Mouse (Mus musculus): ENCODE measurements around the gene Mad2l2. TPM values are rescaled to one million over a fixed set of nuclear protein-coding genes. Genes with fewer than 3 reads are reported as not detected.
"Not testable (repeated sequence)": the region's sequence is repeated elsewhere in the genome, so short reads cannot be mapped to it uniquely, and the experiment has no call there.

The Mad2l2 gene
- polyA plus RNA-seq, 1 experiment from 2014 or later = 106 TPM

DNA sequence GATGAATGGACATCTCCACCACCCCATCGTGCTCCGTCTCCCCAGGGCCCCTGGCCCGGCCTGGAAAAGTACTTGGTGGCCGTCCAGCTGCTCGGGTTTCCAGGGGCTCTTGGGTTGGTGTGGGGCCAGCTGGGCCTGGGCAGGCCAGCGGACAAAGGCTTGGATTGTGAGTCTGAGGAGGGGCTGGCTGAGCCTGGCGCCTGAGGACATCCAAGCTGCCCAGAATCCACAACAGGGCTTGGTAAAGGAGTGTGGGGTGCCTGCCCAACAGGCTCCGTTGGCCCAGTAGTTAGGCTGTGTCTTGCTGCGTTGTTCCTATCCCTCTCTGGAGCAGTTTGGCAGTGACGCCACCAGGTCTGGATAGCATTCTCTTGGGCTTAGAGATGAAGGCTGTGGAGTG, 36.2 kb downstream of the Mad2l2 start:
- no peak overlapping the region for H3K27ac ChIP-seq
- no peaks in the 10 kb centered on the region for H3K36me3 ChIP-seq
- H3K9ac ChIP-seq (replicated peaks) = no peak overlapping the region
- H3K4me1 ChIP-seq (replicated peaks) = peaks cover 40% of the 10 kb centered on the region
- peak; percentile 48 for ATAC-seq
- 3% methylated on average over 10 of the region's 10 CpGs for WGBS
- H3K4me2 ChIP-seq (replicated peaks) = peak overlapping the region; percentile 38
- H3K27me3 ChIP-seq = peaks cover 79% of the 10 kb centered on the region
- H3K4me3 ChIP-seq (replicated peaks) = peak overlapping the region; percentile 11; the same call in 1 of the 2 replicates
- no peaks in the 10 kb centered on the region for H3K9me3 ChIP-seq

DNA sequence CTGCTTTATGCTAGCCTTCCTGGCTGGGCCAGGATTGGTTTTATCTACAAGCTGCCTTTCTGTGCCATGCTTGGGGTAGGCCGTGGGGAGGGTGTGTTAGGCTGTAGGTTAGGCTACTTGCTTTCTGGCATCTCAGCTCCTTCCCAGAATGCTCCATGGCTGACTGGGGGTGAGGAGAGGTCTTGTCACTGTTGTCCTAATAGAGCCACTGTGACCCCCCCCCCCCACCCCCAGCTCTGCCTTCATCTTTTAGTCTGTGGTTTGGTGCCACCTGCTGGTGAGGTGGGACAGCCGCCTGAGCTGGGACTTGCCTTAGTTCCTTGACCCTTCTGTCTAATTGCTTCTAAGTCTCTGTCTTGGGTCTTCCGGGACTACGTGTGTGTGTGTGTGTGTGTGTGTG, 36.8 kb downstream of the Mad2l2 start:
- Histone ChIP-seq H3K9me3 (no peaks in the 10 kb centered on the region), H3K4me3 (replicated peaks) (peak overlapping the region; percentile 11; the same call in 1 of the 2 replicates), H3K27ac (no peak overlapping the region), H3K9ac (replicated peaks) (no peak overlapping the region), H3K4me2 (replicated peaks) (peak overlapping the region; percentile 38), H3K4me1 (replicated peaks) (peaks cover 41% of the 10 kb centered on the region), H3K27me3 (peaks cover 78% of the 10 kb centered on the region), H3K36me3 (no peaks in the 10 kb centered on the region)
- 19% methylated on average over 4 of the region's 4 CpGs for WGBS
- ATAC-seq = no peak

DNA sequence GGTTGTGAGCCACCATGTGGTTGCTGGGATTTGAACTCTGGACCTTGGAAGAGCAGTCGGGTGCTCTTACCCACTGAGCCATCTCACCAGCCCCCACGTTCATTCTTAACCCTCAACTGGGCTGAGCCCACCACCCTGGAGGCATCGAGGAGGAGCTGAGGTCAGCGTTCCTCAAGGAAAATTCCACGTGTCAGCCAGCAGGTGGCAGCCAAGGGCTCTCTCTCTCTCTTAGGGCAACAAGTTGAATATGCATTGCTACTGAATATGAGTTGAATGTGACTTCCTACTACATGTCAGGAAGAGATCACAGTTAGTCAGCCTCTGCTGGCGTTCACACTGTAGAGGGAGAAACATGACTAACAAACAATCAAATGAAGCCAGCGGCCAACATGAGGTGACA, 38.1 kb downstream of the Mad2l2 start:
- H3K4me3 ChIP-seq (replicated peaks) = no peak overlapping the region
- H3K27me3 ChIP-seq = peaks cover 77% of the 10 kb centered on the region
- no peak overlapping the region for H3K4me2 ChIP-seq (replicated peaks)
- 21% methylated on average over 7 of the region's 7 CpGs for WGBS
- peaks cover 48% of the 10 kb centered on the region for H3K4me1 ChIP-seq (replicated peaks)
- no peaks in the 10 kb centered on the region for H3K36me3 ChIP-seq
- H3K9ac ChIP-seq (replicated peaks) = no peak overlapping the region
- no peaks in the 10 kb centered on the region for H3K9me3 ChIP-seq
- no peak for ATAC-seq
- H3K27ac ChIP-seq = no peak overlapping the region

DNA sequence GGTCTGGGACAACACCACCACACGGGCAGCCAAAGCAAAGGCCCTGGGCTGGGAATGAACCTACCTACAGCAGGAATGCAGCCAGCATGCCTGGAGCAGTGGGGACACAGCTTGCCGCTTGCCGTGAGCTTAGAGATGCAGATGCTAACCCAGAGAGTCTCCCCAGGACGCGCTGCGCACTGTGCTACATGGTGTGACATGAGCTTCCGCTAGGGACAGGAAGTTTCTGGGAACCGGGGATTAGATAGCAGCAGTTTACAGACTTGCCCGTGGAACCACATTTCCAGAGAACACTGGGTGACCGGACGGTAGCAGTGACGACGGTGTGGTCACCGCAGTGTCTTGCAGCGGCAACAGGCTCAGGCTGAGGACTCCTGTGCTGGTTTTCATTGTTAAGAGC, 39.4 kb downstream of the Mad2l2 start:
- H3K9me3 ChIP-seq = no peaks in the 10 kb centered on the region
- H3K36me3 ChIP-seq = no peaks in the 10 kb centered on the region
- H3K4me3 ChIP-seq (replicated peaks) = no peak overlapping the region
- peaks cover 52% of the 10 kb centered on the region for H3K4me1 ChIP-seq (replicated peaks)
- no peak overlapping the region for H3K9ac ChIP-seq (replicated peaks)
- WGBS = 24% methylated on average over 15 of the region's 15 CpGs
- no peak overlapping the region for H3K27ac ChIP-seq
- H3K27me3 ChIP-seq = peaks cover 68% of the 10 kb centered on the region
- no peak overlapping the region for H3K4me2 ChIP-seq (replicated peaks)
- ATAC-seq = no peak

DNA sequence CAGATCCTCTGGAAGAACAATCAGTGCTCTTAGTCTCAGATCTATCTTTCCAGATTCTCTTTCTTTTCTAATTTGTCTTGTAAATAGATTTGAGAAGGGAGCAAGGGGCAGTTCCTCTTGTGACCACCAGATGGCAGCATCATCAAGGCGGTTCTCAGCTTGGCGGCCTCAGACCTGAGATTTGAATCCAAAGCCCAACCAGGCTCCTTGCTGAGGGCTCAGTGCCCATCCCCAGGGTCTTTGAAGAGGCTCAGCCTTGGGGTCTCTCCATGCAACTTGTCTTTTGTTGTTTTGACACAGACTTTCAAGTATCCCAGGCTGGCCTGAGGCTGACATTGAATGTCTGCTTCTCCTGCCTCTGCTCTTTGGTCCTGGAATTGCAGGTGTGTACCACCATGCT, 40.7 kb downstream of the Mad2l2 start:
- Histone ChIP-seq H3K9ac (replicated peaks) (no peak overlapping the region), H3K4me3 (replicated peaks) (no peak overlapping the region), H3K27ac (no peak overlapping the region), H3K27me3 (peaks cover 68% of the 10 kb centered on the region), H3K4me2 (replicated peaks) (no peak overlapping the region), H3K9me3 (no peaks in the 10 kb centered on the region), H3K4me1 (replicated peaks) (peaks cover 54% of the 10 kb centered on the region), H3K36me3 (no peaks in the 10 kb centered on the region)
- WGBS = 0% methylated on average over 2 of the region's 2 CpGs
- no peak for ATAC-seq

DNA sequence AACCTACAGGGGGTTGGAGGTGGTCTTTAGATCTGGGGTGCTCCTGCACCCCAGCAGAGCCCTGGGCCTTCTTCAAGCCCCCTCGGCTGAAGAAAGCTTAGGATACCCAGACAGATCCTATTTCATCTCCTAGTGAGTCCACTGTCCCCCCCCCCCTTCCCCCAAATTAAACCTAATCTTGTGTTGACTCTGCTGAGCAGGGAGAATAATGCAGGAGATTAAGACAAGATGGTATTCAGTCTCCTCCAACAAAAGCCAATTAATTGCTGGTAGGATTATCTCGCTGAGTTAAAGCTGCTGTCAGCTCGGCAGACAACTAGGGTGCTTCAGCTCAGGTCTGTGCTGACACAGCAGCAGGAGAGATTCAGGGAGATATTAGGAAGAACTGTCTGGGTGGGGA, 41.1 kb downstream of the Mad2l2 start:
- Histone ChIP-seq H3K27ac (no peak overlapping the region), H3K4me3 (replicated peaks) (no peak overlapping the region), H3K9ac (replicated peaks) (no peak overlapping the region), H3K27me3 (peaks cover 68% of the 10 kb centered on the region), H3K4me2 (replicated peaks) (no peak overlapping the region), H3K36me3 (no peaks in the 10 kb centered on the region), H3K9me3 (no peaks in the 10 kb centered on the region), H3K4me1 (replicated peaks) (peaks cover 54% of the 10 kb centered on the region)
- no peak for ATAC-seq
- WGBS = 3% methylated on average over 3 of the region's 3 CpGs

DNA sequence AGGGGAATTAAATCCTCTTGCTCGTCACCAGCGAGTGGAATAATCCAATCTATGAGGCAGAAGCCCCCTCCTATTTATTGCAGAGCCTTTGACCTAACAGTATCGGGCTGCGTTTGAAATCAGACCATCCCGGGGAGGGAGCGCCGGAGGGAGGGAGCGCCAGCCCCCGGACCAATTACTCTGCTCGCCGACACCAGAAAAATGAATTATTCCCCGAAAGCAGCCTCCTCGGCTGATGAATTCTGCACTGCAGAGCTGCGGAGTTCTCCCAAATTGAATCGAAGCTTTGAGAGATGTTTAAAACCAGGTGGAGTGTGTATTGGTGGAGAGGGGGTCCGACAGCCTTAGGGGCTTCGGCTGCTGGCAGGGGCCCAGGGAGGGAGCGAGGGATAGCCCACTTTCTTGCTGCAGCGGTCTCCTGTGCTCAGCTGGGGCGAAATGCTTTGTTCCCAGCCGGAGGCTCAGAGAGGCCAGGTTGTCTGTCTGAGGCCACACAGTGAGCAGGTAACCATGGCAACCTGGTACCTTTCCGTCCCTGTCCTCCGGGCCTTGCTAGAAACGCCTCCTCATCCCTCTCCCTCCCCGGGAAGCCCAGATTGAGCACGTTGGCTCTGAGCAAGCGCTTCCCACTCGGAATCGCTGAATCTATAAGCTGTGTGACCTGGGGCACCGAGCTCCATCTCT, 43.8 kb downstream of the Mad2l2 start:
- Histone ChIP-seq H3K9ac (replicated peaks) (peak overlapping the region; percentile 39; the same call in 1 of the 2 replicates), H3K36me3 (no peaks in the 10 kb centered on the region), H3K9me3 (no peaks in the 10 kb centered on the region), H3K27ac (peak overlapping the region; percentile 88), H3K4me1 (replicated peaks) (peaks cover 56% of the 10 kb centered on the region), H3K4me3 (replicated peaks) (peak overlapping the region; percentile 18), H3K27me3 (peaks cover 73% of the 10 kb centered on the region), H3K4me2 (replicated peaks) (peak overlapping the region; percentile 43)
- ATAC-seq = peak; percentile 73
- WGBS = under 1% methylated on average over 29 of the region's 30 CpGs

DNA sequence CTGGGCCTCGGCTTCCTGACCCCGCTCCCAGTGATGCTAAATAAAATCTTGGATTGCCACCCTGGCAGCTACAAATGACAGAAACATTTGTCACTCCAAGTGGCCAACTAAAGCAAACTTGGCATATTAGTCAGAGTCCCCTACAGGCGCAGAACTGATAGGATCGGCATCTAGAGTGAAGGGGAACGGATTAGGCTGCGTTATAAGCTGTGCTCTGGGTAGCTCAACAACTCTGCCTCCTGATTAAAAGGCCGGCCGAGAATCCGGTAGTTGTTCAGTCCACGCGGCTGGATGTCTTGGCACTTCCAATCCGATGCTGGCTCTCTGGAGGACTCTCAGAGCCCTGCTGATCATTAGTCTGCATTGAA, 44.3 kb downstream of the Mad2l2 start:
- peaks cover 76% of the 10 kb centered on the region for H3K27me3 ChIP-seq
- no peak overlapping the region for H3K9ac ChIP-seq (replicated peaks)
- no peaks in the 10 kb centered on the region for H3K9me3 ChIP-seq
- peak overlapping the region; percentile 43 for H3K4me2 ChIP-seq (replicated peaks)
- peak overlapping the region; percentile 18 for H3K4me3 ChIP-seq (replicated peaks)
- ATAC-seq = peak; percentile 8; the same call in 1 of the 2 replicates
- 1% methylated on average over 12 of the region's 12 CpGs for WGBS
- H3K27ac ChIP-seq = peak overlapping the region; percentile 88
- no peaks in the 10 kb centered on the region for H3K36me3 ChIP-seq
- peaks cover 55% of the 10 kb centered on the region for H3K4me1 ChIP-seq (replicated peaks)

DNA sequence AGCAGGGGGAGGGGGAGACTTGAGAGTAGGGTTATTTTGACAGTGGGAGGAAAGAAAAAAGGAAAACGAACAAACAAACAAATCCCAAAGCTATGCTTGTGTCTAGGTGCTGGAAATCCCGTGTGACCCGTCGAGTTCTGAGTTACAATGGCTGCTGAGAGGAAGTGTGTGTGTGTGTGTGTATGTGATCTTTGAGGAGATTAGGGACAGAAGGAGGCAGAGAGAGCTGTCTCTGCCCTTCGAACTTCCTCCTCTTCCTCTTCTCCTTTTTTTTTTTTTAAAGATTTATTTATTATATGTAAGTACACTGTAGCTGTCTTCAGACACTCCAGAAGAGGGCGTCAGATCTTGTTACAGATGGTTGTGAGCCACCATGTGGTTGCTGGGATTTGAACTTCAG, 46.4 kb downstream of the Mad2l2 start:
- Histone ChIP-seq H3K4me1 (replicated peaks) (peaks cover 46% of the 10 kb centered on the region), H3K27me3 (peaks cover 76% of the 10 kb centered on the region)
- H3K36me3 ChIP-seq; H3K9ac ChIP-seq (replicated peaks); ATAC-seq; H3K4me2 ChIP-seq (replicated peaks); H3K9me3 ChIP-seq; H3K4me3 ChIP-seq (replicated peaks); H3K27ac ChIP-seq: not testable (repeated sequence)
- 85% methylated on average over 5 of the region's 6 CpGs for whole genome bisulfite sequencing

DNA sequence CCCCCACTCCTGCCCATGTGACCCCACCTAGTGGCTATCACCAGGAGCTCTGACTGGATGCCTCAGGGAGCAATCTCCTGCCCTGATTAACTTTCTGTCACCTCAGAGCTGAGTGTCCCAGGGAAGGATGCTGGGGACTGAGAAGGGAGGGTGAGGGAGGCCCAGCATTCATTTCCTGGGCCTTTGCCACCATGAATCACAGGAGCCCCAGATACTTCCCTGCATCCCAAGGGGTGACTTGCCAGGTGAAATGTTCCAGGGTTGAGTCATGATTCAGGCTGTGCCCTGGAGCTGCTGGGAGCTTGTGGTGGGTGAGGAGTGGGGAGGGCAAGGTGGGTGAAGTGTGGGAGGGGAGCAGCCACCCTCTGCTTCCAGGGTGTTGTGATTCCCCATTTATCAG, 47.5 kb downstream of the Mad2l2 start:
- ATAC-seq = no peak
- Histone ChIP-seq H3K27ac (no peak overlapping the region), H3K36me3 (no peaks in the 10 kb centered on the region), H3K27me3 (peaks cover 70% of the 10 kb centered on the region), H3K4me2 (replicated peaks) (no peak overlapping the region), H3K9me3 (no peaks in the 10 kb centered on the region), H3K4me1 (replicated peaks) (peaks cover 48% of the 10 kb centered on the region), H3K4me3 (replicated peaks) (no peak overlapping the region), H3K9ac (replicated peaks) (no peak overlapping the region)

DNA sequence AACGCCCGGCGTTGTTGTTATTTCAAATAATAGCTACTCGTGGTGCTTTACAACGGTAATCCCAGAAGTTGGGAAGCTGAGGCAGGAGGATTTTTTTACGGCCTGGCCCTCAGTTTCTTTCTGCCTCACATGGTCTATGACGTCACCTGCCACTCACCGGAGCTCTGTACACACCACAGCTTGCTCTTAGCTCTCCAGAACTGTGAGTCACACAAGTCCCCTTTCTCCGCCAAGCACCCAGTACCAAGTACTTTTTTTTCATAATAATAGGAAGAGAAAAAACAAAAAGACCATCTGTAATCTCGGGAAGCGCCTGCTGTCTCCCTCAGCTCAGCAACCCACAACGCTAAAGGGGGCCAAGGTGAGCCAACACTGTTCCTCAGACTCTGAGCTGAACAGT, 51.3 kb downstream of the Mad2l2 start:
- 88% methylated on average over 12 of the region's 12 CpGs for WGBS
- H3K4me2 ChIP-seq (replicated peaks) = no peak overlapping the region
- H3K9me3 ChIP-seq = no peaks in the 10 kb centered on the region
- H3K9ac ChIP-seq (replicated peaks) = no peak overlapping the region
- H3K36me3 ChIP-seq = no peaks in the 10 kb centered on the region
- H3K4me1 ChIP-seq (replicated peaks) = peaks cover 20% of the 10 kb centered on the region
- no peak overlapping the region for H3K27ac ChIP-seq
- no peak for ATAC-seq
- H3K4me3 ChIP-seq (replicated peaks) = no peak overlapping the region
- peaks cover 51% of the 10 kb centered on the region for H3K27me3 ChIP-seq

DNA sequence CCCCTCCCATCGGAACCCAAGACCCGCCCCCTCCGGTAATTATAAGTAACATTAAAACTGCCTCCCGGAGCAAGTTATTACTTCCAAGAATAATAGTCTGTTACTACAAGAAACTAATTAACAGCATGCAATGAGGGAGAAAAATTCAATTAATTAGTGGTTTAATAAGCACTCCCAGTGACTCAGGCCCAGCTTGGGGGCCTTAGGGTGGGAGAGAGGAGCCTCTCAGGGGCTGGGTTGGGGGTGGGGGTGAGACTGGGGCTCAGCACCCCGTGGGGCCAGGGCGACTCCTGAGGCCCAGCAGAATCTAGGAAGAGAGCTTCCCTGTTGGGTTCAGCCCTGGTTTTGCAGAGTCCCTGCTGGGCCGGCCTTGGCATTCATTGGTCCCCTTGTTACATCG, 52.2 kb downstream of the Mad2l2 start:
- no peak for ATAC-seq
- peaks cover 45% of the 10 kb centered on the region for H3K27me3 ChIP-seq
- H3K9me3 ChIP-seq = no peaks in the 10 kb centered on the region
- peaks cover 18% of the 10 kb centered on the region for H3K4me1 ChIP-seq (replicated peaks)
- H3K9ac ChIP-seq (replicated peaks) = no peak overlapping the region
- H3K27ac ChIP-seq = no peak overlapping the region
- H3K4me2 ChIP-seq (replicated peaks) = no peak overlapping the region
- WGBS = 31% methylated on average over 8 of the region's 8 CpGs
- no peaks in the 10 kb centered on the region for H3K36me3 ChIP-seq
- no peak overlapping the region for H3K4me3 ChIP-seq (replicated peaks)

DNA sequence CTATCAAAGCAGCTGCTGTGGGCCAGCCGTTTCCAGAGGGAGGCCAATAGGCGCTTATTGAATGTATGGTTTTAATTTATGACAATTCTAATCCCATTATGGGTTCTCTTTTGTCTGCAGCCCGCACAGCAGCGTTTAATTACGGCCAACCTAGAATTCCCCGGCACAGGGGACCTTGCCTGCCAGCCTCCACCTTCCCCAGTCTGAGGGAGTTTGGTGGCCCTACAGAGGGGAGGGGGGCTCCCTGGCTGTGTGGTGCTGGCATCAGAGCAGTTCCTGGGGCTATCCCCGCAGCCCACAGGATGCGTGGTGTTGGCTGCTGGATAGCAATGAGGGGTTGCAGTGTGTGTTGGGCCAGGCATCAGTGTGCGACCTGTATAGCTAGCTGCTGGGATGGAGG, 54.4 kb downstream of the Mad2l2 start:
- peak; percentile 73 for ATAC-seq
- no peaks in the 10 kb centered on the region for H3K36me3 ChIP-seq
- peaks cover 30% of the 10 kb centered on the region for H3K27me3 ChIP-seq
- no peak overlapping the region for H3K9ac ChIP-seq (replicated peaks)
- H3K4me2 ChIP-seq (replicated peaks) = no peak overlapping the region
- 0 out of 2 replicates have a peak overlapping the region, but pooled peaks have one; percentile 21 for H3K27ac ChIP-seq
- H3K4me1 ChIP-seq (replicated peaks) = peaks cover 13% of the 10 kb centered on the region
- H3K4me3 ChIP-seq (replicated peaks) = no peak overlapping the region
- H3K9me3 ChIP-seq = no peaks in the 10 kb centered on the region
- 25% methylated on average over 9 of the region's 9 CpGs for WGBS
